Mouse (Mus musculus) thymus, adult 2 months (tissue): Measurements from ENCODE around the gene Galnt12. TPM values are rescaled to one million over a fixed set of nuclear protein-coding genes. Genes with fewer than 3 reads are reported as not detected.

Experiments used
- DNase-seq: peaks from one replicate; pipeline ENCODE4 v3.0.0; 2021
- H3K27ac ChIP-seq: fragments of 200-500 bp; 2 replicates; pipeline ENCODE4 v1.5.1; 2012; ENCODE audit warnings: low read length, control low read depth; ENCODE audit not compliant: control insufficient read depth, insufficient read depth
- H3K27me3 ChIP-seq: fragments of 200-500 bp; 2 replicates; pipeline ENCODE4 v1.6.1; 2012; ENCODE audit warnings: mild to moderate bottlenecking, low read length, moderate library complexity, mixed read lengths; ENCODE audit not compliant: control insufficient read depth, insufficient read depth
- H3K36me3 ChIP-seq: fragments of 200-500 bp; 2 replicates; pipeline ENCODE4 v1.6.1; 2012; ENCODE audit warnings: mild to moderate bottlenecking, low read length, moderate library complexity; ENCODE audit not compliant: control insufficient read depth, insufficient read depth
- H3K4me1 ChIP-seq: fragments of 200-500 bp; replicated peaks from 2 replicates; pipeline ENCODE4 v1.6.1; 2012; ENCODE audit warnings: low read length; ENCODE audit not compliant: control insufficient read depth, insufficient read depth
- H3K4me3 ChIP-seq: fragments of 200-500 bp; 2 replicates; pipeline ENCODE4 v1.5.1; 2012; ENCODE audit warnings: mild to moderate bottlenecking, low read length, control low read depth, moderate library complexity; ENCODE audit not compliant: control insufficient read depth, insufficient read depth
- CTCF ChIP-seq: fragments of 200-500 bp; IDR thresholded peaks from 2 replicates; pipeline ENCODE4 v1.5.1; 2012; ENCODE audit warnings: mild to moderate bottlenecking, control low read depth, low read length, moderate library complexity, borderline replicate concordance; ENCODE audit not compliant: control insufficient read depth, poor library complexity, insufficient read depth; ENCODE audit errors: extremely low read depth
- POLR2A ChIP-seq: fragments of 200-500 bp; IDR thresholded peaks from 2 replicates; pipeline ENCODE4 v1.6.1; 2012; ENCODE audit warnings: mild to moderate bottlenecking, low read length, control low read depth, moderate library complexity; ENCODE audit not compliant: control insufficient read depth, poor library complexity, insufficient read depth; ENCODE audit errors: extremely low read depth
- WGBS: fragments of 180-500 bp; shearing (Covaris S2); methylation state at CpG from one replicate; pipeline ENCODE4 v1.1.7; 2018; 5-methylcytosine and 5-hydroxymethylcytosine counted together
- polyA plus RNA-seq: library from polyadenylated mRNA; depleted of rRNA; stranded (reverse); fragments of >200 nt; gene quantifications from 2 replicates; pipeline ENCODE4 v1.2.3, GENCODE M21; 2012

The Galnt12 gene
- polyA plus RNA-seq, 1 experiment: 34.9 TPM

DNA sequence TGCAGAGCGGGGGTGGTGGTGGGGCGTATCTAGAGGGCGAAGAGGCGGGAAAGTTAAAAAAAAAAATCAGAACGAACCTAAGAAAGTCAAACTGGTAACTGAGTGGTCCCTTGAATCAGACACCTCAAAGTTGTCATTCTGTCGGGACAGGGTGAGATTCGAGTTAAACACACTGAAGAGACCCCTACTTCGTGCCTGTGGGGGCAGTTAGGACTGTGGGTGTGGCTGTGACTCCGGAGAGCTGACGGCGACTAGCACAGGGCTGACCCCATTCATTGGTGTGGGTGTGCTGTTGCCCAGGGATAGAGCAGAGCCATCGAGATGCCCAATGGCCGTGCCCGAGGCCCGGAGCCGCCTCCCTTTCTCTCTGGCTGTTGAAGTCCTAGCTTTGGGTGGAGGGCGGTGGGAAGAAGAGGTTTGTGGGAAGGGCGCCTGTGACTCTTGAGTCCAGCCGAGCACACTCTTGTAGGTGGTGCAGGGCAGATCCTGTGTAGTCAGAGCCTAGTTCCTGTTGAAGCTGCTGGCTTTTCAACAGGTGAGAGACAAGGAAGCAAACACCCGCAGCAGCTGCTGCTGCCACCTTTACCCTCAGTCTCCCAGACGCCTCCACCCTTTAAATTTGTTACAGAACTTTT lies 795 bp downstream of the Galnt12 start:
- no peaks in the 10 kb centered on the region for H3K27me3 ChIP-seq
- no peak for TF ChIP-seq CTCF
- TF ChIP-seq POLR2A: no peak

GRCm38 (mm10) chr4:47093161-47093560 lies 1.5 kb downstream of the Galnt12 start:
- Histone ChIP-seq H3K27ac (no peak overlapping the region), H3K27me3 (no peaks in the 10 kb centered on the region), H3K4me1 (peaks cover 19% of the 10 kb centered on the region), H3K36me3 (no peaks in the 10 kb centered on the region), H3K4me3 (no peak overlapping the region)
- DNase-seq: no peak
- WGBS: 97% methylated on average over 9 of the region's 9 CpGs
- no peak for TF ChIP-seq POLR2A
- no peak for TF ChIP-seq CTCF

More for the DNA sequence above, 795 bp downstream of the Galnt12 start:
- Histone ChIP-seq H3K27ac (no peak overlapping the region), H3K4me3 (peak overlapping the region; percentile 77), H3K4me1 (peaks cover 14% of the 10 kb centered on the region), H3K36me3 (no peaks in the 10 kb centered on the region)
- WGBS: under 1% methylated on average over 21 of the region's 21 CpGs
- DNase-seq: peak; percentile 22

DNA sequence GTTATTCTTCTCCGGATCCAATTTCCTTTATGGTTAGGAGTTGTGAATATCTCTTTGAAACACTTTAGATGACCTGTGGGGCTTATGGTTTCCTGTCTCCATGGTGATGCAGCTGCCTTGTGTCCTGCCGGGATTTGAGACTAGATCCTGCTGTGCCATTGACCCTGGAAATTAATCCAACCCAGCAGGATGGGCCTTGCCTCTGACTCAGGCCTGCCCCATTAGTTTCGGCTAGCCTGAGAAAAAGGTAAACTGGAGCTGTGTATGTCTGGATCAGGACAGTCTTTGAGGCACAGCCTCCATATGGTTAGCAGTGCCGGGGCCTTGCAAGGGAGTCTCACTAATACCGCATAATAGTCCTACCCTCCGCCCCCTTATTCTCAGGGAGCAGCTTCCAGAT lies 1.9 kb downstream of the Galnt12 start:
- H3K4me3 ChIP-seq: no peak overlapping the region
- H3K27ac ChIP-seq: no peak overlapping the region
- 97% methylated on average over 6 of the region's 6 CpGs for WGBS
- no peaks in the 10 kb centered on the region for H3K36me3 ChIP-seq
- H3K27me3 ChIP-seq: no peaks in the 10 kb centered on the region
- peaks cover 20% of the 10 kb centered on the region for H3K4me1 ChIP-seq
- DNase-seq: no peak
- TF ChIP-seq CTCF: no peak
- no peak for TF ChIP-seq POLR2A

DNA sequence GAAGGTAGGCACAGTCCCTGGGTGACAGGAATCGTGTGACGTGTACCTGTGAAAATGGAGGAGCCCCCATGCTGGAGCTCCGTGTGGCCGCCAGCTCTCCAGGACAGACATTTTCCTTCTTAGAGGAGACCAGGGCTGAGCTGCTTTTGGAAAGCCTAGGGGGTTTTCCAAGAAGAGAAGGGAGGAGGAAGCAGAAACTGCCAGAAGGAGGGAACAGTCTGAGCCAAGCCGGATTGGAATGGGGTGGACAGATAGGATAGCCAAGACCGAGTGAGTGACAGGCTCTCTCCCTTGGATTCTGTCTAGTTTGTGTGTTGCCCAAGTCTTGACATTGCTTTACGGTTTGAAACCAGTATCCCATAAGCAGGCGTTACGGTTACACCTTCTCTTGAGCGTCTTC lies 11.9 kb downstream of the Galnt12 start:
- WGBS: 96% methylated on average over 10 of the region's 10 CpGs
- H3K36me3 ChIP-seq: peaks cover 7% of the 10 kb centered on the region
- H3K27ac ChIP-seq: no peak overlapping the region
- DNase-seq: no peak
- TF ChIP-seq CTCF (no peak), POLR2A (no peak)
- H3K4me1 ChIP-seq: no peaks in the 10 kb centered on the region
- no peaks in the 10 kb centered on the region for H3K27me3 ChIP-seq
- no peak overlapping the region for H3K4me3 ChIP-seq

DNA sequence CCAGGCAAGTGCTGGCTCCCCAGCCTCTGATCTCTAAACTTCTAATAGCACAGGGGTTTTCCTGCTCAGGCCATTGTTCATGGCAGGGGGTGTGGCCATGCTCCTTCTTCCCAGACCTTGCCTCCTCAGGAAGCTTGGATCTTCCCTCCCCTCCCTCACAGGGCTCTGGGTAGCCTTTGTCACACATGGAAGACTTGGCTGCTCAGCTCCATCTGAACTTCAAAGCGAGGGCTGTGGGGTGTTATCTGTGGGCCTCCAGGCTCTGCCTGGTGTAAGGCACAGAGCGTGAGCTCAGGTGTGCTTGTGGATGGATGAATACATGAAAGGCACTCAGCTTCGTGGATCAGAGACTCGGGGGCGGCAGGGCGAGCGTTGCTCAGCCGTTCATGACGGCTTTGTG lies 20.2 kb downstream of the Galnt12 start:
- Histone ChIP-seq H3K27ac (no peak overlapping the region), H3K36me3 (peaks cover 9% of the 10 kb centered on the region), H3K4me3 (no peak overlapping the region), H3K27me3 (no peaks in the 10 kb centered on the region), H3K4me1 (no peaks in the 10 kb centered on the region)
- DNase-seq: no peak
- WGBS: 86% methylated on average over 9 of the region's 9 CpGs
- TF ChIP-seq CTCF (no peak), POLR2A (no peak)

DNA sequence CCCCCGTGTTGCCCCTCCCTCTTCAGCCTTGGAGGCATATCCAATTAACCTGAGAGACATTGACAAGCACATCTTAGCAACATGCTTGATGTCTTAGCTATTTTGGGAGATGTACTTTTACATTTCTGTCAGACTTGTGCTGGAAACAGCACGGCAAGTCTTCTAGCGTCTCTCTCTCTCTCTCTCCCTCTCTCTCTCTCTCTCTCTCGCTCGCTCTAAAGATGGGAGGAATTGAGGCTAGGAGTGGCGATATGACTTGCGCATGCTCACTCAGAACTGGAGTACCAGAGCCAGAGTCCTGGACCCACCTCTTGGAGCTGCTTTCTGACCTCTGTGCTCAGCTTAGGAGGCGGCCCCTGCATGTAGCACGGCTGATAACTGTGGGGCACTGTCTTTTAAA lies 20.9 kb downstream of the Galnt12 start:
- Histone ChIP-seq H3K27me3 (no peaks in the 10 kb centered on the region), H3K36me3 (peaks cover 9% of the 10 kb centered on the region), H3K27ac (no peak overlapping the region), H3K4me3 (no peak overlapping the region), H3K4me1 (no peaks in the 10 kb centered on the region)
- no peak for TF ChIP-seq CTCF
- no peak for TF ChIP-seq POLR2A
- 92% methylated on average over 9 of the region's 9 CpGs for WGBS
- no peak for DNase-seq
